Mouse (Mus musculus) macrophage (primary cell): Measurements from ENCODE around the gene Cmc2. TPM values are rescaled to one million over a fixed set of nuclear protein-coding genes. Genes with fewer than 3 reads are reported as not detected.

Source experiments
- H3K27ac ChIP-seq: fragments of 350-480 bp; formaldehyde crosslinking; 2 replicates; pipeline ENCODE4 v1.9.0; 2021
- H3K36me3 ChIP-seq: fragments of 350-480 bp; formaldehyde crosslinking; 2 replicates; pipeline ENCODE4 v1.9.0; 2021; ENCODE audit errors: inconsistent target
- H3K4me3 ChIP-seq: fragments of 350-480 bp; formaldehyde crosslinking; 2 replicates; pipeline ENCODE4 v1.9.0; 2021; ENCODE audit errors: inconsistent target
- H3K79me2 ChIP-seq: fragments of 350-480 bp; formaldehyde crosslinking; 2 replicates; pipeline ENCODE4 v1.9.0; 2021; ENCODE audit errors: inconsistent target
- WGBS: methylation state at CpG from one replicate; pipeline ENCODE4 v1.1.7; 2026; ENCODE audit warnings: inconsistent platforms; ENCODE audit not compliant: missing documents; 5-methylcytosine and 5-hydroxymethylcytosine counted together
- polyA plus RNA-seq: library from polyadenylated mRNA; stranded (reverse); fragments of 250-400 nt; gene quantifications from 3 replicates; pipeline ENCODE4 v1.2.4, GENCODE M21; 2018; ENCODE audit warnings: inconsistent platforms
- total RNA-seq, 78 experiments: library from RNA; depleted of rRNA; stranded (reverse); fragments of 250-400 nt; gene quantifications; 1 replicate in 9 of 78; 2 replicates in 24 of 78; 3 replicates in 43 of 78; 4 replicates in 2 of 78; pipeline ENCODE4 v1.2.4; 2018; ENCODE audit warnings: inconsistent platforms in 56 of 78

Cmc2 gene
- 1 to 10 TPM in 15 of 26 experiments, under 1 TPM in 2, not detected in 9; 0.41 to 6.3 (median 1.9) TPM for total RNA-seq (2018; cell fraction: chromatin; rRNA removed)
- 10 to 100 TPM in 8 of 26 experiments, 1 to 10 TPM in 18; 5.9 to 15.8 (median 9.7) TPM for total RNA-seq (2018; cell fraction: cytosol; rRNA removed)
- 10 to 100 TPM in 1 of 26 experiments, 1 to 10 TPM in 24, under 1 TPM in 1; 0.82 to 10.5 (median 3.9) TPM for total RNA-seq (2018; cell fraction: nucleus; rRNA removed)
- 7.6 to 14.5 TPM (median 13.8 TPM) in 3 replicates for polyA plus RNA-seq

DNA sequence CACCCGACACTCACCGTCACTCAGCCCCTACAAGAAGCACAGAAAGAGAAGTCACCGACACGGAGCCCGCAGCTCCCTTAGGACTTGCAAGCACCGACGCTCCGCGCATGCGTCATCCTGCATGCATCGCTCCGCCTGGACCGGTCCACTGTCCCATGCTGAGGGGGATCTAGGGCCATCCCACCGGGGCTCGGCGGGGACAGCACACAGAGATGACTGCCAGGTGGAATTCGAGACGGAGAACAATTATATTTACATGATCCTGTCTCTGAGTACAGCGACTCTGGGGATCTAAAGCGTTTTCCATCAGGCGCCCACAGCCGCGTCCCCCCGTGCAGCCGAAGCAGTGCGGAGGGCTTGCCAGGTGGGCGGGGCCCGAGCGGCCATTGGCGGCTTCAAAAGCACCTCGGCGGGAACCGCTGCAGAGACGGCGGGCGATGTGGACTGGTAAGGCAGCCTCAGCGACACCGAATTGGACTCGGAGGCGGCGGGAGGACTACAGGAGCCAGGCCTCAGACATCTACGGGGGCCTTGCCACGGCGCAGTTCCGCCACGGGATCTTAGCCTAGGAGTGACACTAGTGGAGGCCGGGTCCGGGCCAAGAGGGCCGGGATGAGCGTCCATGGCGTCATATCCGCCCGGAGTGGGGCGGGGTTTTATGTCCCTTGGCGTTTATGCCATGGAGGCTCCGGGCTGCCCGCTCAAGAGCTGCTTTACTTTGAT is at the start of gene Cmc2, which contains the start of gene Cenpn:
TSS of gene Cmc2 (minus strand) at position 119 of the 723 bp plus-strand sequence.
TSS of gene Cenpn (plus strand) at position 394 of the 723 bp plus-strand sequence.
- no peaks in the 10 kb centered on the region for H3K36me3 ChIP-seq
- peak within 1 kb of the TSS; percentile 84 for H3K27ac ChIP-seq
- peak within 1 kb of the TSS; percentile 58 for H3K4me3 ChIP-seq
- under 1% methylated on average over 57 of the region's 57 CpGs for WGBS
- peaks cover 17% of the 10 kb centered on the region for H3K79me2 ChIP-seq

DNA sequence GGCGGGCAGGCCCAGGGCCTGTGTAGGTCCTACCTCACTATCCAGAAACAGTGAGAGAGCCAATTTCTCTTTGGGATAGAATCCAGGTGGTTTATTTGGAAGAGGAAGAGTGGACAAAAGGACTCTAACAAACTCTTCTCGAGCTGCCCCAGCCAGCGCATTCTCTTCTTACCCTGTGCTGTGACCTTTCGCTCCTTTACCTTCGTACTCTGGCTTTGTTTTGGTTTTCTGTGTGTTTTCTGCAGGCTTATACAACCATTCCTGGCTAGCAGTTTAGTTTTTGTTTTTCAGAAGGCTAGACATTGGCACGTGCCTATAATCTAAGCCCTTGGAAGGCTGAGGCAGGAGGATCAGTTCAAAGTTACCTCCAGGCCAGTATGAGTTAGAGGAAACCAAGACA is 48.3 kb upstream of the Cmc2 start:
- WGBS: 89% methylated on average over 6 of the region's 6 CpGs
- no peak overlapping the region for H3K27ac ChIP-seq
- H3K4me3 ChIP-seq: no peak overlapping the region
- no peaks in the 10 kb centered on the region for H3K79me2 ChIP-seq
- H3K36me3 ChIP-seq: no peaks in the 10 kb centered on the region

DNA sequence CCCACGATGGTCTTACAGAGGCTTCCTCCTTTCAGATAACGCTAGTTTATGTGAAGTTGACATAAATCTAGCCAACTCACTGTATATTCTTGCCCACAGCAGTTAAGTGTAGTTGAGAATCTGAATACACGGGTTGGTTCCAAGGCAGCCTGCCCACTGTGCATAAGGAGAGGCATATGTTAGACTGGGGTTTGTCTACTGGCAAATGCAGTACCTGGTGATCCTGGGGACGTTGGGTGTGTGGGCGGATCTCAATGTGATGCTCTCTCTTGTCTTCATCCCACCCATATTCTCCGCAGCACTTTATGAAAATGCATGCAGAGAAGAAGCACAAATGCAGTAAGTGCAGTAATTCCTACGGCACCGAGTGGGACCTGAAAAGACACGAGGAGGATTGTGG is 33.2 kb upstream of the Cmc2 start:
- Histone ChIP-seq H3K27ac (no peak overlapping the region), H3K4me3 (no peak overlapping the region), H3K36me3 (peaks cover 57% of the 10 kb centered on the region), H3K79me2 (peaks cover 24% of the 10 kb centered on the region)
- WGBS: 93% methylated on average over 8 of the region's 9 CpGs

DNA sequence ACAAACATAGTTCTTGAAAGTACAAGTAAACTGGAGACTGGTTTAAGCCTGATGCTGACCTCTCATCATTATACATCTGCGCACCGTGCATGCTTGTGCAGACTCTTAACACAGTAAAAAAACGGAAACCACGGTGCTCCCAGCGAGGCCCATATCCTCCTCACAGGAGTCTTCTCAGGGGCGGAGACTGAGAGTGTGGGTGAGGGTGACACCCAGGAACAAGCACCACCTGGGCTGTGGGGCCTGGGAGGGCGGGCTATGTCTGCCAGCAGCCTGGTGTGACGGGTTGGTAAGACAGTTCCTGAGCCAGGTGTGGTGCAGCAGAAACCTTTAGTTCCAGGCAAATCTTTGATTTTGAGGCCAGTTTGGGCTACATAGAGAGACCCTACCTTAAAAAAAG is 31.2 kb upstream of the Cmc2 start:
- WGBS: 98% methylated on average over 7 of the region's 8 CpGs
- Histone ChIP-seq H3K79me2 (peaks cover 44% of the 10 kb centered on the region), H3K4me3 (no peak overlapping the region), H3K36me3 (peaks cover 46% of the 10 kb centered on the region), H3K27ac (no peak overlapping the region)

DNA sequence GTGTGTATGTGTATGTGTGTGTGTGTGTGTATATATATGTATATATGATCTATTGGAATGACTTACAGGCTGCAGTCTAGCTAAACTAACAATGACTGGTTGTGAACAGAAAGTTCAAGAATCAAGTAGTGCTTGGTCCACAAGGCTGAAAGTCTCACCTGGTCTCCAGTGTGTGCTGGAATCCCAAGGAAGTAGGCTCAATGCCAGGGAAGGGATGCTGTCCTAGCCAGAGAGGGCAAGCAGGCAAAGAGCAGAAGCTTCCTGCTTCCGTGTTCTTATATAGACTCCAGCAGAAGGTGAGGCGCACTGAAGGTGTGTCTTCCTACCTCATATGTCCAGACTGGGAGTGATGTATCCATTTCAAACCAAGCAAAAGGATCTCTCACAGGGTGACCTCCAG is 30.5 kb upstream of the Cmc2 start:
- Histone ChIP-seq H3K27ac (no peak overlapping the region), H3K79me2 (peaks cover 50% of the 10 kb centered on the region), H3K4me3 (no peak overlapping the region), H3K36me3 (peaks cover 39% of the 10 kb centered on the region)
- WGBS: 92% methylated on average over 2 of the region's 2 CpGs

DNA sequence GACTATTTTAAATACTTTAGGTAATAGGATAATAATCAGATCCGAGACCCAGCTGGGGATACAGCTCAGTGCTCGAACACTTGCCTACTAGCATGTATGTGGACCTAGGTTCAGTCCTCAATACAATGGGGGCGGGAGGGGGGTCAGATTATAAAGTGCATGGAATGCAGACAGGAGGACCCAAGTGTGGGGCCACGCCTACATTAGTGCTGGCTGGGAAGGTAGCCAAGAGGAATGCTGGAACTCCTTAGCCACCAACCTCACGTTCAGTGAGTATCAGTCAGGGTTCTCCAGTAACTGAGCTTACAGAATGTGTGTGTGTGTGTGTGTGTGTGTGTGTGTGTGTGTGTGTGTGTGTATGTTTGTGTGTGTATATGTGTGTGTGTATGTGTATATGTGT is 30.1 kb upstream of the Cmc2 start:
- Histone ChIP-seq H3K36me3 (peaks cover 35% of the 10 kb centered on the region), H3K27ac (no peak overlapping the region), H3K79me2 (peaks cover 54% of the 10 kb centered on the region), H3K4me3 (no peak overlapping the region)
- WGBS: 97% methylated on average over 5 of the region's 5 CpGs

DNA sequence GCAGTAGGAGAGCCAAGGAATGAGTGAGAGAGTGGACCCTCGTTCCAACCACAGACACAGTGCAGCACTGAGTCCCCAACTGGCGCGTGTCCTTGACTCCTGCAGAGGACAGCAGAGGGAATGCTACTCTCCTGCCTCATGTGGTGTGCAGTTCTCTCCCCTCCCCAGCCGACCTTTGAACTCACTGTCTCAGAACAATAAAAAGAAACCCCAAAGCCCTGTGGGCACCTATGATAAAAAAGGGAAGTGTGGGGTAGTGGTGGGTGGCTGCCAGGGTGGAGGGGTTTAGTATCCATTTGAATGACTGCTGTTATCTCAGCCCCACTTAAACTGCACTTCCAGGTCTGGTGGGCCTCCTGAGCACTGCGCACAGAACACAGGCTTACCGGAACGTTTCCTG is 26.3 kb upstream of the Cmc2 start:
- Histone ChIP-seq H3K27ac (no peak overlapping the region), H3K36me3 (no peaks in the 10 kb centered on the region), H3K4me3 (no peak overlapping the region), H3K79me2 (peaks cover 81% of the 10 kb centered on the region)
- WGBS: 67% methylated on average over 7 of the region's 7 CpGs

DNA sequence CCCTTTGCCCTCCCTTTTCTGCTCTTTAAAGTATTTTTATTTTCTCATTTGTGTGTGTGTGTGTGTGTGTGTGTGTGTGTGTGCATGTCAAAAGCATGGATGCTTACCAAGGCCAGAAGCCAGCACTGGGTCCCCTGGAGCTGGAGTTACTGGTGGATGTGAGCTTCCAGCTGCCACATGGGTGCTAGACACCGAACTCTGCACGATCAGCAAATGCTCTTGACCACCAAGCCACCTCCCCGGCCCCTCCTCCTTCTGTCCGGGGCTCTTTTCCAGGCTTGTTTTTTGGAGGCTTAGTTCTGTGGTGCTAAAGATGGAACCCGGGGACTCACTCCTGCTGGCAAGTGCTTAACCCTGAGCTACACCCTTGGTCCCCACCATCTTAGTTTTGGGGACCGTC is 25.6 kb upstream of the Cmc2 start:
- Histone ChIP-seq H3K36me3 (no peaks in the 10 kb centered on the region), H3K27ac (peak overlapping the region; percentile 73), H3K4me3 (peak overlapping the region; percentile 21; the same call in 1 of the 2 replicates), H3K79me2 (peaks cover 74% of the 10 kb centered on the region)
- 87% methylated on average over 6 of the region's 6 CpGs for whole genome bisulfite sequencing

DNA sequence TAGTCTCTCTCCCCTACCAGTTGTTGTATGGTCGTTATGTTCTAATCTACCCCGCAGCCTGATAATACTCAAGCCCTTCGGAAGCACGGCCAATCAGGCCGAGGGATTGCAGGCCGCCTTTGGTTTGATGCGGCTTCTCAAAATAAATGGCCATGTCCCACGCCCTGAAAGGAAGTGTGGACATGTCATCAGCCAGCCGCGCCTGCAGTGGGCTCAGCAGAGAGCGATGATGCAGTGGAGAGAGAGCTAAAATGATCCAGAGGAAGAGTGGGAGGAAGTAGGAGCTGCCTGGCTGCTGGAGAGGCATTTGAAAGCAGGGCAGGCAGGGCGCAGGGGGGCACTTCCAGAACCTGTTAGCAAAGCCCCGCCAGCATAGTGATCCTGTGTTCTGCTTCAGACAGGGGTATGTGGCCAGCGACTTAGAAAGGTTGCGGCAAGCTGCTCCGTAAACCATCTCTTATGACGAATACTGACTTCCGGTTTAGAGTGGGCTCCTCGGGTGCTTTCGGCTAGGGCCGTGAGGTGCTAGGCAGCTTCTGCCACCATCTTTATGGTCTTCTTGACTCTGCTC is 25.1 kb upstream of the Cmc2 start:
- H3K4me3 ChIP-seq: peak overlapping the region; percentile 21; the same call in 1 of the 2 replicates
- 45% methylated on average over 21 of the region's 21 CpGs for WGBS
- H3K36me3 ChIP-seq: no peaks in the 10 kb centered on the region
- H3K27ac ChIP-seq: peak overlapping the region; percentile 73
- H3K79me2 ChIP-seq: peaks cover 70% of the 10 kb centered on the region

DNA sequence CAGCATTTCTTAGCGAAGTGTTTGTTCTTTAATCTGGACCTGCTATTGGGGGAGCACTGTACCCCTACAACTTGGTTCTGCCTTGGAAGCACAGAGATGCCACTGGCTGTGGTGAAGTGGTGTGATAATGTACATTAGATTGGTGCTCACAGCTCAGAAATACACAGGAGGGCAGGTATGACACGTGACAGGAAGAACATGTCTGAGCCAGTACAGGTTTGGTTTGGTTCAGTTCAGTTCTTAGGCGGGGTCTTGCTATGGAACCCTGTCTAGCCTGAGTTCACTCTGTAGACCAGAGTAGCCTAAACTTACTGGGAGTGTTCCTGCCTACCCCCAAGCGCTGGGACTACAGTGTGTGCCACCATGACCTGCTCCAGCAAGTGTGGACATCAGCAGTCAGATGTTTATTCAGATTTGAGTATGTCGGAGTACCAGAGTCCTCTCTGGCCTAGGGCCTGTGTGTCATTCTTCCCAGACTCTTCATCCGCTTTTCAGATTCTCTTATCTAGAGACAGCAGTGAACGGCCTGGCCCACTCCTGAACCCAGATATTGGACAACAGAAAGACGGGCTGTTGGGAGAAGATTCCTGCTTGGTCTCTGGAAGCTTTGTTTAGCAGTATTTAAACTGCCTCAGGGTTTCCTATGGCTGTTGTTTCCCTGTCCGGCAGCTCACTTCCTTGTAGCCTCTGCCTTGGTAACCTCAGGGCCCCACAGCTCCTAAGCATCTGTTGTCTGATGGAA is 24.1 kb upstream of the Cmc2 start:
- Histone ChIP-seq H3K27ac (peak overlapping the region; percentile 73), H3K4me3 (no peak overlapping the region), H3K79me2 (peaks cover 67% of the 10 kb centered on the region), H3K36me3 (no peaks in the 10 kb centered on the region)
- WGBS: 91% methylated on average over 9 of the region's 9 CpGs

DNA sequence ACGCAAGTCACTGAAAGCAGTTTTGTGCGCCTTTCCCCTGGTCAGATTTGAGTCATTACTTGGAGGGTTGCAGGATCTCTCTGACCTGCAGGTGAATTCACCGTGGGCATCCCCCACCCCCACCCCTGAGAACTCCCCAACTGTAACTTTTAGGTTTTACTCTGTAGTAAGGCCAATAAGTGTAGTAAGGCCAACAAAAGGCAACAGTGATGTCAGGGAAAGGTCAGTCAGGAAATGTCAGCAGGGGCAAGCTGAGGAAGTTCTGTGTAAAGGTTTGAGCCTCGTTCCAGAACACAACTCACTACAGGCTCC is 23.1 kb upstream of the Cmc2 start:
- H3K27ac ChIP-seq: peak overlapping the region; percentile 10; the same call in 1 of the 2 replicates
- 6% methylated on average over 4 of the region's 4 CpGs for WGBS
- H3K79me2 ChIP-seq: peaks cover 57% of the 10 kb centered on the region
- H3K36me3 ChIP-seq: no peaks in the 10 kb centered on the region
- peak overlapping the region; percentile 61 for H3K4me3 ChIP-seq

DNA sequence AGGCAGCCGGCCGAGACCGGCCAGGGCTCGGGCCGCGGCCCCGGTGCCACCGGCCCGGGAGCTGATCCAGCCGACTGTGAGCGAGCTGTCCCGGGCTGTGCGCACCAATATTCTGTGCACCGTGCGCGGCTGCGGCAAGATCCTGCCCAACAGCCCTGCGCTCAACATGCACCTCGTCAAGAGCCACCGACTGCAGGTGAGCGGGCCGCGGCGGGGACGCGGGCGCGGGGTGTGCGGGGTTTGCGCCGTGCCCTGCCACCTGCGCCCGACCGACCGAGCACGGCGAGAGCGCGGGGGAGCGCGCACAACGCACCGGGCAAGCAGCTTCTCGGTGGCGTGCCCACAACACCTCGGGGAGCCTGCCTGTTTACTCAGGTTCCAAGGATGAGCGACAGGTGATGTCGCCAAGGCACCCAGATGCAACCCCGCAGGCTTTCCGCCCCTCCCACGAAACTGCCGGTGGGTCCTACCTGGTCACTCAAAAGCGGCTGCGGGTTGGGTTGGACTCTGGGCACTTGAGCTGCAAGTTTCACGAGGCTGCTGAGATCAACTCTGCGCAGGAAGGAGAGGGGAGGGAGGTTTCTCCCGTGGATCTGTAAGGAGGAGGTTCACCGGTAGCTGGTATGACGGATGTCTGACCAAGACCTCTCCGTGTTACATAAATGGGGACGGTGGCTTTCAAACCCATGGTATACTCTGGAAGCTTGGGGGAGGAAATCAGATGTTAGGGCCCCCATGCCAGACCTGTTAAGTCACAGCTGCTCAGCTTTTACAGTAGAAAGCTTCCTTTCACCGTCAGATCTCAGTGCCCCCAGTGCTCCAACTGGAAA is 22.5 kb upstream of the Cmc2 start:
- WGBS: under 1% methylated on average over 55 of the region's 62 CpGs
- Histone ChIP-seq H3K79me2 (peaks cover 51% of the 10 kb centered on the region), H3K36me3 (no peaks in the 10 kb centered on the region), H3K4me3 (peak overlapping the region; percentile 61), H3K27ac (peak overlapping the region; percentile 10; the same call in 1 of the 2 replicates)

DNA sequence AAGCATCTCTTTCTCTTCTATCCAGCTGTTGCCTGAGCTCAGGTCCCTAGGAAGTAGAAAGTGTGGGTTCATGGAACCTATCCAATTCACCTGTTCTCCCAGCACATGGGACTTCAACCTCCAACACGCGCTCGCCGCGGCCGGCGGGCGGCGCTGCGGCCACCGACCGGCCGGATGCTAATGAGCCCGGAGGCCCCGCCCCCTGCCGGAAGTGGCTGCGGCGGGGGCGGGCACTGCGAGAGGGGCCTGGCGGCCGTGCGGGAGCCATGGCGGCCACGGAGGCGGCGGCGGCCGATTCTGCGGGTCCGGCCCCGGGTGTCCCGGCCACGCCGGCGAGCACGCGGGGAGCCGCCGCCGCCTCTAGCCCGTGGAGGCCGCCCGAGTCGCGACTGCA is 21.9 kb upstream of the Cmc2 start, which contains the start of gene Atmin:
TSS of gene Atmin (plus strand) at position 233 of the 394 bp plus-strand sequence.
- WGBS: under 1% methylated on average over 46 of the region's 46 CpGs
- Histone ChIP-seq H3K27ac (peak within 1 kb of the TSS; percentile 10; the same call in 1 of the 2 replicates), H3K36me3 (no peaks in the 10 kb centered on the region), H3K79me2 (peaks cover 45% of the 10 kb centered on the region), H3K4me3 (peak within 1 kb of the TSS; percentile 61)
